Mouse (Mus musculus): Measurements from ENCODE around the gene 4930452B06Rik. TPM values are rescaled to one million over a fixed set of nuclear protein-coding genes. Genes with fewer than 3 reads are reported as not detected.
"Not testable (repeated sequence)": the region's sequence is repeated elsewhere in the genome, so short reads cannot be mapped to it uniquely, and the experiment has no call there.

The 4930452B06Rik gene
- total RNA-seq (2021), result under 1 TPM; 0.66 to 0.70 TPM
- long read RNA-seq, experiment 1, result 0 reads
- long read RNA-seq, experiment 2, partial matches to known transcripts, result 0 of 1 reads
- long read RNA-seq, experiment 2, other reads (novel, unspliced or antisense), result 1 of 1 reads

- DNase-seq (ENCODE audit: low spot score in 2 of 2), result peak; percentile 33 to 34
These were observed at the start of gene 4930452B06Rik for GRCm38 (mm10) chr14:8665636-8666411. Gene 4930452B06Rik, minus strand, starts transcription at chr14:8666240.

GRCm38 (mm10) chr14:8712674-8713073, 46.6 kb upstream of the 4930452B06Rik start:
- DNase-seq (ENCODE audit: low spot score in 2 of 2), result no peak

DNA sequence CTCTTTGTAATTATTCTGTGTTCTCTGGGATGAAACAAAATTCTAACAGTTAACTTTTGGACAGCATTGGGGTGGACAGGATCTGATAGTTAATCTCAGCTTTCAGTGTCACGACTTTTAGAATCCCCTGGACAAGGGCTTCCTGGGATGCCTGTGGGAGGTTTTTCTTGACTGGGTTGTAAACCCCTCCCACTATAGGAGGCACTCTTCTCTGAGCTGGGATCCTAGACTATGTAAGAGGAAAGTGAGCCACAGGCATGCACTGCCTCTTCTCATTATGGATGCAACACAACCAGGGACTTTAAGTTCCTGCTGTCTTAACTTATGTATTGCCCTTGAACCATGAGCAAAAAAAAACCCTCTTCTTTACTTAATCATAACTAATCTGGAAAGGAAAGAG, 23.4 kb upstream of the 4930452B06Rik start:
- DNase-seq (ENCODE audit: low spot score in 2 of 2), result no peak

DNA sequence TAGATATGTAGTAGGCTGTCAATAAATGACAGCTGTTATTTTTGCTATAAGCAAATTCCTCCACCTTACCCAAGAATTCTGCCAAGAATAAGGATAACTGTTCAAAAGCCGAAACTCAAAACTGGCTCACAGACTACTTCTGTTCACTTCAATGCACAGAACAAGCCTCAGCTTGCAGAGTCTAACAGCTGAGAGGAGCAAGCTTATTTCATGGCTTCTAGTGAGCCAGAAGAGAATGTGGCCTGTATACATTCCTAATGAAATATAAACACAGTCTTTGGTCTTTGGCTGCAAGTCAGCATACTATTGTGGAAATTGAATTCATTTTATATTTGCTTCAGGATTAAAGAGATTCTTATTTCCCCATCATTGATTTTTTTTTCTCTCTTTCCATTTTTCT, 22.4 kb upstream of the 4930452B06Rik start:
- no peak for DNase-seq (ENCODE audit: low spot score in 2 of 2)

- no peak for DNase-seq (ENCODE audit: low spot score in 2 of 2)
These were observed 20.1 kb upstream of the 4930452B06Rik start for GRCm38 (mm10) chr14:8686185-8686584.

GRCm38 (mm10) chr14:8679896-8680295, 13.9 kb upstream of the 4930452B06Rik start:
- no peak for DNase-seq (ENCODE audit: low spot score in 2 of 2)

DNA sequence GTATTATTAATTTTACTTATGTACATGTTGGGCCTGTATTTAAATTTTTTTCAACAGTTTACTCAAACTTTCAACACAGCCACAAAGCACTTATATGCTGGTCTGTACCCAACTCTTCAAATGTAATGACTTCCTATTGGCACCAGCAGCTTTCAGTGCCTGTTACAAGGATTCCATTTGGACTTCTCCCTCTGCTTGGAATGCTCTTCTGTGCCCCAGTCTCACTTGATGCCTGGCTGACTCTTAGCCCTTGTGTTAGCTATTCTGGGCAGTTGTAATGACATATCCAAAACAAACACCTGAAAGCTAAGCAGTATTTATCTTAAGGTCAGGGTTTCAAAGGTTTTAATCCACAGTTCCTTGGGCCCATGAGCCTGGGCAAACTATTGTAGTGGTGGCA, 5.7 kb downstream of the 4930452B06Rik start:
- DNase-seq (ENCODE audit: low spot score in 2 of 2), result no peak

- no peak for DNase-seq (ENCODE audit: low spot score in 2 of 2)
These were observed 24.3 kb downstream of the 4930452B06Rik start for GRCm38 (mm10) chr14:8641650-8642279.

DNA sequence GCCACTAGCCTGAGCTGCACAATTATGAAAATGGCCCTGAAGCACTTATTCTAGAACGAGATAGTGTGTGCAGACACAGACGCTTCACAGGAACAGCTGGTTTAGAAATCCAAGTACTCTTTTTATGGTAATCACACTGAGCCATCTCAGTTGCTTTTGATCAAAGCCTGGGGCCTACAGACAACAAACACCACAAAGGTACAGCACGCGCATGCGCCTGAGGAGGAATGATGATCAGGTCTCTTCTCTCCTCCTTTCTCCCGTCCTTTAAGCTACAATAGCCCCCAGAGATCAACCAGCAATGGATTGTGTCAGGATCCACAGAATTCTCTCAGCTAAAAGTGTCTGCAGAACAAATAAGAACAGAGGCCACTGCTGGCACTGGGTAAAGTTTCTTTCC, 33.8 kb downstream of the 4930452B06Rik start:
- DNase-seq (ENCODE audit: low spot score in 2 of 2), result no peak

DNA sequence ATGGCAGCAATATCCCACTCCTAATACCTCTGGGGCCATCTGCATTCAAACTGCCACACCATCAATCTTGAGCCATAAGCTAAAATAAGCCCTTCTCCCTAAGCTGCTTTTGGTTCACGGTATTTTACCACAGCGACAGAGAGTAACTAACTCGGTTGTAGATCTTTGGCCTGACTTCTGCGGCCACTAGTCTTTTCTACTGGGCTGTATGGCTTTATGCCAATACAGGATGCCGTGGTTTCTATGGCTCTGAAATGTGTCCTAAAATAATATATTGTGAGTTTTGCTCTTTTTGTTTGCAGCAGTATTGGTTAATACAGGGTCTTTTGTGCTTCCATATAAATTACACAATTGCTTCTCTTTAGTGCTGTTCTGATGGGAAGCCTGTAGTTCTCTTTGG, 37.6 kb downstream of the 4930452B06Rik start:
- DNase-seq (ENCODE audit: low spot score in 2 of 2), result no peak

- DNase-seq (ENCODE audit: low spot score in 2 of 2), result no peak
These were observed 38.6 kb downstream of the 4930452B06Rik start for GRCm38 (mm10) chr14:8627481-8627880.

DNA sequence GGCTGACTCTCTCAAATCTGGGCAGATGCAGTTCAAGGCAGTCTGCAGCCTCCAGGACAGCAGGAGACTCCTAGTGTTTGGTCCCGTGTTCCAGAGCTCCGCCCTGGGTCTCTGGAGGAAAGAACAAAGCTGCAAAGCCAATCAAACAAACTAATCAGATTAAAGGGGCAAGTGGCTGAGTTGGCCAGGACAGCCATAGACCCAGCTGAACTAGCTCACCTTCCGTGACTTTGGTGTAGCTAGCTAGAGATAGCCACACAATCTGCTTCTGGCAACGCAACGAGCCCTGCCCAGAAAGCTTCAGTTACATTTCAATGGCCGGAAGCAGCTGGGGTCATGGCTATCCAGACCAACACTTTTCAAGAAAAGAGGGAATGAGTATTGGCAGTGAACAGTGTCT, 44.9 kb downstream of the 4930452B06Rik start:
- DNase-seq (ENCODE audit: low spot score in 2 of 2), result no peak

GRCm38 (mm10) chr14:8620580-8620979, 45.5 kb downstream of the 4930452B06Rik start:
- no peak for DNase-seq (ENCODE audit: low spot score in 2 of 2)

DNA sequence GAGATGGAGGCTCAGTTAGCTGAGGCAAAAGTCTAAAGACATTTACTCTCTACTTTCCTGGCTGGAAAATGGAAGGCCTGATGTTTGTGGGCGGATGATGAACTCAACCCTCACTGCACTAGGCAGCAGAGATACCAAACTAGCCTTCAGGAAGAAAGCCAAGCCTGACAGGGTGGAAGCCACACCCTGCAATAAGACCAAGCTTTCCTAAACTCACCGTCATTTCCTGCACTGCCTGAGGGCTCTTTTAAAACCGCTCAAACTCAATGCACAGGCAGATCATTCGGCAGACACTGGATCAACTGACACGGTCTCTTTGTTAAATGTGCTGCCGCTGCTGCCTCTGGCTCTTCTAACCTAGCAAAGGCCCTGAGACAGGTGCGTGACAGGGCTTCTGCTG, 50.4 kb downstream of the 4930452B06Rik start:
- no peak for DNase-seq (ENCODE audit: low spot score in 2 of 2)

DNA sequence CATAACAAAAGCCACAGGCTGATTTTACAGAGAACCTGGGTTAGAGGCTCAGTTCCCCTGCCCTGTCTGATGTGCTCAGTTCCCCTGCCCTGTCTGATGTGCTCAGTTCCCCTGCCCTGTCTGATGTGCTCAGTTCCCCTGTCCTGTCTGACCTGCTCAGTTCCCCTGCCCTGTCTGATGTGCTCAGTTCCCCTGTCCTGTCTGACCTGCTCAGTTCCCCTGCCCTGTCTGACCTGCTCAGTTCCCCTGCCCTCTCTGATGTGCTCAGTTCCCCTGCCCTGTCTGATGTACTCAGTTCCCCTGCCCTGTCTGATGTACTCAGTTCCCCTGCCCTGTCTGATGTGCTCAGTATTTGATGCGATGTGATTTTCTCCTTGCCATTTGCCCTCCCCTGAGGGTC, 51.6 kb downstream of the 4930452B06Rik start:
- DNase-seq (ENCODE audit: low spot score in 2 of 2), result not testable (repeated sequence)

GRCm38 (mm10) chr14:8612080-8612479, 54.0 kb downstream of the 4930452B06Rik start:
- DNase-seq (ENCODE audit: low spot score in 2 of 2), result no peak

GRCm38 (mm10) chr14:8610108-8610507, 55.9 kb downstream of the 4930452B06Rik start:
- no peak for DNase-seq (ENCODE audit: low spot score in 2 of 2)

- peak; percentile 11 to 22 for DNase-seq (ENCODE audit: low spot score in 2 of 2)
These were observed 57.4 kb downstream of the 4930452B06Rik start for GRCm38 (mm10) chr14:8608559-8609171.

DNA sequence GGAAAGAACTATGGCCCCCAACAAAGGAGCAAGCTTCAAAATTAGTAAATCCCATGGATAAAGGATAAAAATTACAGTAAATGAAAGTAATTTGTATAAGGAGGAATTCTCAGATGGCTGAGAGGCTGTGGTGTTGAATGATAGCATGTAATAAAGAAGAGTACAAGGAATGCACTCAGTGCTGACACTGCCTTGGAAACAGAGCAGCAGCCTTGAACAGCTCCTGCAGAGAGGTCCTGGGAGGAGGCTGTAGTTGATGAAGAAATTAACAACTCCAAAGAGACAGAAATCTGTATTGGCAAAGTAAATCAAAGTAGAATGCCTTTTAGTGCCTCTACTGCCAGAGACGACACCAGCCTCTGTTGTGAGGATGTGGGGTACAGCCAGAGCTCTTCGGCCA, 61.1 kb downstream of the 4930452B06Rik start:
- no peak for DNase-seq (ENCODE audit: low spot score in 2 of 2)

GRCm38 (mm10) chr14:8585031-8585430, 81.0 kb downstream of the 4930452B06Rik start:
- DNase-seq (ENCODE audit: low spot score in 2 of 2), result no peak

DNA sequence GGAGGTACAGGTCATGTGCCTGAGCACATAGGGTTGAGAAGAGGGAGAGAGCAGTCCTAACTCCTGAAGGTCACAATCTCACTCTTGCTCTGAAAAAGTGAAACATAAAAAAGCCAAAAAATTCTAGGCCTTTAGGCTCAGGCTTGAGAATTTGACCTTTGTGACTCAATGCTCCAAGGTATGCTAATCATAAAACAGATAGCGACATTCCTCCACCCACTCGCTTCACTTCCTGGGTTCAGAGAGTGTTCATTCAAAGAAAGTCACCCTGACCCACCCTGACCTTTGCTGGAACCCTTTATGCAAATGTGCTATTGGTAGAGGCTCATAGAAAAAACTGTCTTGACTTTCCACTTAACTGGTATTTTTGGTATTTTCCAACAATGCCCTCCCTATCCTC, 115.0 kb downstream of the 4930452B06Rik start:
- DNase-seq (ENCODE audit: low spot score in 2 of 2), result not testable (repeated sequence)

GRCm38 (mm10) chr14:8549108-8549507, 116.9 kb downstream of the 4930452B06Rik start:
- DNase-seq (ENCODE audit: low spot score in 2 of 2), result no peak
